Mouse (Mus musculus) liver, postnatal 0 days (tissue): ENCODE measurements around the gene Gpr137c.

Experiments used
- CTCF ChIP-seq: sonication (generic); IDR thresholded peaks from 2 replicates; pipeline ENCODE4 v1.5.1; 2016; ENCODE audit warnings: antibody characterized with exemption, low read depth
- EP300 ChIP-seq: IDR thresholded peaks from 2 replicates; pipeline ENCODE4 v1.6.1; 2016; ENCODE audit warnings: antibody characterized with exemption, low read depth, mild to moderate bottlenecking

DNA sequence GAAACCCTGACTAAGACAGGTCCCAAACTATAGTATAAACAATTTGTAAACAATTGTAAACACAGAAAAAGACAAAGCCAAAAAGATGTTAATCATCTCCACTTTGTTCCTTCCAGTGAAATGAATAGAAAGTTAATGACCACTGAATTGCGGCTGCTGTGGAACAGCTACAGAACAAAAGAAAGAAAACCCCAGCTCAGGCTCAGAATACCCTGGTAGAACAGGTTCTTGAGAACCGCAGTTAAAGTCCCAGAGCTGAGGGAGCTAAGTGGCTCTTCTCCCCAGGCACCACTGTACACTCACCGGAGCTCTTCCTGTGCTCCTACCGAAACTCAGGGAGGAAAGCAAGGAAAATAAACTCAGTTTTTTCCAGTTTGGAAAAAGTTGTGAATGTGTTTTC is 8.8 kb upstream of the Gpr137c start:
- no peak for TF ChIP-seq CTCF
- TF ChIP-seq EP300 = no peak
